Mouse (Mus musculus): ENCODE measurements around the gene Ubc.
A peak's percentile ranks its signal among the peaks of the same experiment; 100 is the strongest.

The Ubc gene

DNA sequence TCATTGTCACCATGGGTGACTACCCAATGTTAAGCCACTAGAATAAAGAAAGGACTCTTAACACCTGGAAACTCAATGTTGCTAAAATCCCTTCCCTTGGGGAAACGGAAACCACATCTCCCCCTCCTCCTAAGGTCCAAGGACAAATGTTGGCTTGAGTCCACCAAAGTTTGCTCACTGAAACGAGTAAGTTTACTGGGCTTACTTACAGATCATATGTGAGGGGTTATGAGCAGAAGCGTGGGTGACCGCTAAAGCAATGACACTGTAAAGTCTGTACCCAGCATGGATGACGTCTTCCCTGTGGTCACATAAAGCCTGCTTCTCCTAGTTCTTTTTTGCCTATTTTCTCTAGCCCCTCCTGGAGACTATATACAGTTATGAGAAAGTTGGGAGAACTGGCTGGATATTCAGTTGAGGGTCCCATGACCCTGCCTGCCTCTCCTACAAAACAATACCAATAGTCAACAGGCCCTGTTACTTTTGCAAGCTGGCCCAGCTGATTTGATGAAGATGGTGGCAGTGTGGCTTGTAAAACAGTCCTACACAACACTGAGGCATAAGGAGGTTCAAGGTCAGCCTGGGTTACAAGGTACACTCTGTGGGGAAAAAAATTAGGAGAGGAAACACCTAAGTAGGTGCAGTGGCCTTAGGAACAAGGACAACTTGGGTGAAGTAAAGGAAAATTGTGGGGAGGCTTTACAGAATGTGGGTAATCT is 7.9 kb downstream of the Ubc start:
- no peak for DNase-seq

DNA sequence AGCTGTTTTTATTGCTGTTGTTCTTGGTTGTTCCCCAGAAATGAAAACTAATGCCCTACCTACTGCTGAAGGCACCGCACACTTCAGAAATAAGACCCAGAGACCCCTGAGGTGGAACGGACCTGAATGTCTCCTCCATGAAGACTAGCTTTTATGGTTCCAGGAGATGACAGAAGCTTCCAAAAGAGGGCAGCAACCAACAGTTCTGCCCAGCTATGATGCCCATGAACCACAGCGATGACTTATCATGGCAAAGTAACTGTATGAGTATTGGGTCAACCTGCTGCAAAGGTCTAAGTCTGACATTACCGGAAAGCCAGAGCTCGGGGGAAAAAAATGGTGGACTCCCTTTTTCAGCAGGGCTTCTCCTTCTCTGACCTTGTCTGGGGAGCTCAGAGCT is 11.1 kb downstream of the Ubc start:
- DNase-seq, result no peak

DNA sequence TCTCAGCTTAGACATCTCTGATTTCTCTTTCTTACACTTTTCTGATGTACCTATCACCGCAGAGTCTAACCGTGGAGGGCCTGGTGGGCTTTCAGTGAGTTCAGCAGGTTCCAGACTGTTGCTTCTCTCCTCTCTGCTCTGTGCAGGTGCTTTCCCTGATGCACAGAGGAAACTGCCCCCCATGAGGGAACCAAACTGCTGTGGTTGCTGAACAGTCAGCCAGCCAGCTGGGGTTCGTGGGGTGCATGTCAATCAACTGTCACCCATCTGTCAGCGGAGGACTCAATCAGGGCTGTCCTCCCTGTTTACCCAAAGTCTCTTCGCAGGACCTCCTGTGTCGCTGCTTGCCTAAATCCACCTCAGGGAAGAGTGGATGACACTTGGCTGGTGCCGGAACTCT is 12.8 kb downstream of the Ubc start:
- no peak for DNase-seq

DNA sequence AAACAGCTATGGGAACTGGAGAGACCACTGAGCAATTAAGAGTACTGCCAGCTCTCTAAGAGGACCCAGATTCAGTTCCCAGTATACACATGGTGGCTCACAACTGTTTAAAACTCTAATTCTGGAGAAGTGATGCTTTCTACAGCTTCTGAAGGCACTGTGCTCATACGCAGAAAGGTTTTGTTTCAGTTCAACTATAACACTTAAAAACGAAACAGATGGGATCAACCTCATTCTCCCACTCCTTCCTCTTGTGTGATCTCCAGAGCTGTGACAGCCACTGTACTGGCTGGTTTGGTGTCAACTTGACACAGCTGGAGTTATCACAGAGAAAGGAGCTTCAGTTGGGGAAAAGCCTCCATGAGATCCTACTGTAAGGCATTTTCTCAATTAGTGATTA is 14.1 kb downstream of the Ubc start:
- DNase-seq, result no peak

DNA sequence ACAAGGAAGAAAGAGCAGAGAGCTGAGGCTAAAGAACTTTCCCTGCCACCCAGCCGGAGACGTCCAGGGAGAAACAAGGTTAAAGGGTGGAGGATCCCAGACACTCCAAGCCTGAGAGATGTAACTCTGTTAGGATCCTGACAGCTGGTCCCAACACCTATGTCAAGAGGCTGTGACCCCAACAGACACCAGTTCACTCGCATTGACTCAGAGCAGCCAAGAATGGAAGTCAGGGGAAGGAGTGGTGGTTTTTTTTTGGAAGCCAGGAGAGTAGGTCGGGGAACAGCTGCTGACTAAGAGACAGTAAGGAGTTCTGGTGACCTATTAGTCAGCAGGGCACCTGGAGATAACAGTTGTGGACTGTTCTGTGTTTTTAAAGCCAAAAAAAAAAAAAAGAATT is 18.0 kb downstream of the Ubc start:
- no peak for DNase-seq

DNA sequence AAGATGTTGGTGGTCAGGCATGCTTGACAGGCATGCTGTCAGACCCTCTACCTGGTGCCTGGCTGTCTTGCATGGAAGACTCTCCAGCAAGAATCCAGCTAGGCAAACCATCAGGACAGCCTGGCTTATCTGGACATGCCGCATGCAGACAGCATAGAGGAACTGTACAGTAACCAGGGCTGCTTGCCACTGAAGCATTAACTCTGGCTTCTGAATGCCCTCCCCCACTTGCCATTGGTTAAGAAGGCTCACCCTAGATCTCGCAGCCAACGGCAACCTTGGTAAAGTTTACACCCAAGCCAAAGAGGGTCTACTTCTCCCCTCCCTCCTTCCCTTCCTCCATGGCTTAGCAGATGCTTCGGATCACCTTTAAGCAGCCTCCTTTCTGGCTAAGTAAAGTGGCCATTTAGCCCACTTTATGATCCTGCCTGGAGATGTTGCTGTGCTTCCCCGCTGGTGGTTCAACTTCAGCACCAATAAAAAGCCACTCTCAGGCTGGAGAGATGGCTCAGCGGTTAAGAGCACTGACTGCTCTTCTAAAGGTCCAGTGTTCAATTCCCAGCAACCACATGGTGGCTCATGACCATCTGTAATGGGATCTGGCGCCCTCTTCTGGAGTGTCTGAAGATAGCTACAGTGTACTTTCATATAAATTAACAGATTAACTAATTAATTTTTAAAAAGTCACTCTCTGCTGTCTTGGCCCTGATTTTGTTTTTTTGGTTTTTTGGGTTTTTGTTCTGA is 18.9 kb downstream of the Ubc start:
- no peak for DNase-seq

DNA sequence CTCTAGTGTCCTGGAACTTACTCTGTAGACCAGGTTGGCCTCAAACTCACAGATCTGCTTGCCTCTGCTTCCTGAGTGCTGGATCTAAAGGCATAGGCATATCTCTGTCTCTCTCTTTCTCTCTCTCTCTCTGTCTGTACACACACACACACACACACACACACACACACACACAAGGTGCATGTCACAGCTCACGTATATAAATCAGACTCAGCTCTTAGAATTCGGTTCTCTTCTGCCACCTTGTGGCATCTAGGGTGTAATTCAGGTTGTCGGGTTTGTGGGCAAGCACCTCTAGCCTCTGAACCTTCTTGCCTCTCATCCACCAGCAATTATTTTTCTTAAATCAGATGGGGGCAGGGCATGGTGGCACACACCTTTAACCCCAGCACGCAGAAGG is 21.4 kb downstream of the Ubc start:
- DNase-seq, result peak; percentile 43

DNA sequence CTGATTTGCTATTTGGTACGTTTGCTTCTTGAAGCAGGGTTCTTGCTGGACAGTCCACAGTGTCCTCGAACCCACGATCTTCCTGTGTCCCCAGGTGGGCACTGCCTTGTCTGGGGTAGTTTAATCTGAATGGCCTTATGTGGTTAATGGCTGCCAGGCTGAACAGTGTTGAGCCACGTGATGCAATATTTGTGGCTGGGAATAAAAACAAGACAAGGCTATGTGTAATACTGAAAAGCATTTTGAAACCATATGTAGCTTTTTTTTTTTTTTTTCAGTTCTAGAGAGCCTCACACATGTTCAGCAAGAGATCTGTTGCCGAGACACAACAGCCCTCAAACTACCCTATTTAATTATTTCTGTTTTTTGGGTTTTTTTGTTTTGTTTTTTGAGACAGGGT is 21.8 kb downstream of the Ubc start:
- DNase-seq, result no peak

DNA sequence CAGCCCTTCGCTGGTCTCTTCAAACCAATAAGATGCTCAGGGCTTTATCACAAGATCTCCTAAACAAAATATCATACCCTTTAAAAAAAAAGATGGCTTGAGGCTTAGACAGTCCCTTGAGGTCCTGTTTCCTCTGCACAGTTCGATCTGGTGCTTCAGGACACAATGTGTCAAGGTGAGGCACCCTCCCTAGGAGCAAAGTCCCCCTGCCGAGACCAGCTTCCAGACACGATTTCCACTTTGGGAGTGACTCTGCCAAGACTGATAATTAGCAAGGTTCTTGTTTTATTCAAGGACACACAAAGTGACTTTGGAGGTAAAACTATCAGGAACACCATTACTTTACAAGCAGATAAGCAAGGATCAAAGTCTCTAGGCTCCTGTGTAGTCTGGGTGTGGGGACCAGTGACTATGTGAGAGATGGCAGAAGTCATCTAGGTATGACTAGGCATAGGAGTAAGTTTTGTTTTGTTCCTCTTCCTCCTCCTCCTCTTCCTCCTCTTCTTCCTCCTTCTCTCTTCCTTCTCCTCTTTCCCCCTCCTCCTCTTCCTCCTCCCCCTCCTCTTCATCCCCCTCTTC is 25.1 kb downstream of the Ubc start:
- DNase-seq, result no peak

DNA sequence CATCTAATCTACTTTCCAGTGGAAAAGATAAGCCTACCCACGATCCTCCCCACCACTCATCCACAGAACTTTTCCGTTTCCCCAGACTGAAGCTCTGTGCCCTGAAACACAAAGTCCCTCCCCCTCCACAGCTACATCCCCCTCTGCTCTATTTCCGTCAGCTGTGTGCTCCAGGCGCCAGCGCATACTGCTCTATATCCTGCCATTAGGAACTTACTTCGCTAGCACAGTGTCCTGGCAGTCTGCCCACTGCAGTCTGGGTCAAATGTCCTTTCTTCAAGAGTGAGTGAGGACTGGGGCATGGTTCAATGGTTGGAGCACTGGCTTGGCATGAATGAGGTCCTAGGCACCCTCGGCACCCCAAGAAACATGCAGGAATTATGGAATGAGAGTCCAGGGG is 26.1 kb downstream of the Ubc start:
- DNase-seq, result peak; percentile 74

DNA sequence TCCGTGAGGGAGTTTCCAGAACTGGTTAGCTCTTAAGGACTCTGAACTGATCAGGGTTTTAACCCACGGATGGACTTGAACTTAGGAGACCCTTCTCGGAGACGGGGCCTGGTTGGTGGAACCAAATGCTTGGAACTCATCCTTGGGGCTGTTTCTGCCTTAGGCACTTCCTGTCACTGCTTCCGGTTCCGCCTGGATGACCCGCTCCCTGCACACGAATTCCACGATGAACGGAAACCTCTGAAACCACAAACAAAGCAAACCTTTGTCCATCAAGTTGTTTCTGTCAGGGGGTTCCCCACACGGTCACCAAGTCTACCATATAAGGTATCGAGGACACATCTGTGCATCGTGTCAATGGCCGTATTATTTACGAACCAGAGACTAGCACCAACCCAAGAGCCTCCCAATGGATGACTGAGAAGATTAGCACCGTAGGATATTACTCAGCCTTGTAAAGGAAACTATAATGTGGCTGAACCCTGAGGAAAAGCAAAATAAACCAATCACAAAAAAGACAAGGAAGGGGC is 29.0 kb downstream of the Ubc start:
- no peak for DNase-seq

DNA sequence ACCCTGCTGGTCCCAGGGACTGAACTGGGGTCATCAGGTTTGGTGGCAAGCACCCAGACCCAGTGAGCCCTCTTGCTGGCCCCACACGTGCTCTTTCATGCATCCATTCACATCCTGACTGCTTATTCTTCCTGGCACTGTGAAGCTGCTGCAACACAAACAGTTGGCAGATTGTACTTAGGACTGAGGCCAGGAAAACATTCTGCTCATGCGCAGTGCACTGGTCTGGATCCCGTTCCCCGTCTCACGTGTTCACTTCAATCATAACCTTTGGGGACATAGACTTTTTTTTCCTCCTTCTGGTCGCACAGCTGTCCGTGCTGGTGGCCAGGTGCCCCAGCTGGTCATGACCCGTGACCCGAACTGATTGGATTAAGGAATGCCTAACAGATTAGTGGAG is 29.4 kb downstream of the Ubc start:
- DNase-seq, result peak; percentile 64

DNA sequence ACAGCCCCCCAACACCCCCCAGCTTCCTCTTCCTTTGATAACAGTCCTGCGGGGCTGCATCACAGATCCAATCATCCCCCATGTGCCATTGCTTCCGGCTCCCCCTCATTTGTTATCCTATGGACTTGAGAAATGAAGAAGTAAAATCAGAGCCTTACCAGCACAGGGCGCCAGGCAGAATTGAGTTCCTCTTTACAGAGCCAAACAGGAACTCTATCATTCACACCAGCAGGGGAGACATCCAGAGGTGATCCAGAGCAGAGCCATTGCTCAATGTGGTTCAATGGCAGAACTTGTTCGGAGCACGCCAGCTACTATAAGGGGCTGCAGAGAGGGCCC is 31.8 kb downstream of the Ubc start:
- no peak for DNase-seq

DNA sequence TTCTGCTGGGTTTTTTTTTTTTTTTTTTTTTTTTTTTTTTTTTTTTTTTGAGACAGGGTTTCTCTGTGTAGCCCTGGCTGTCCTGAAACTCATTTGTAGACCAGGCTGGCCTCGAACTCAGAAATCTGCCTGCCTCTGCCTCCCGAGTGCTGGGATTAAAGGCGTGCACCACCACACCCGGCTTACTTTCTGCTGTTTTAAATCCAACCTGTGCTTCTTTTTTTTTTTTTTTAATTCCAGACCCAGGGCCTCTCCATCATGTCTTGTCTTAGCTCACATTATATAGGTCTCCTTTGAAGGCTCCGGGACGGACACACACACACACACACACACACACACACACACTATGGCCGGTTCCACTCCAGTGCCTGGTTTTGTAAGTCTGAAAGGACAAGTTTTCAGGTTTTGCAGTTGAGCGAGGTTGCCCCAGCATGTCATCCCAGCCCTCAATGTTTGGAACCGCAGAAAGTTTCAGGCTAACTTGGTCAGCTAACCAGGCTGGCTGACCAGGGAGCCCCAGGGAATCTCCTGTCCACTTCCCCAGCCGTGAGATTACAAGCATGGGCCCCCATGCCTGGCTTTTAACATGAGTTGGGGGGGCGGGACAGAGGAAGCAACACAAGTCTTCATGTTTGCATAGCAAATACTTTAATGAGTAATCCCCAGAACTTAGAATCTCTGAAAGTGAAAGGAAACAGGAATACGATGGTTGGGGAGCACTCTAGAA is 32.3 kb downstream of the Ubc start:
- no peak for DNase-seq

DNA sequence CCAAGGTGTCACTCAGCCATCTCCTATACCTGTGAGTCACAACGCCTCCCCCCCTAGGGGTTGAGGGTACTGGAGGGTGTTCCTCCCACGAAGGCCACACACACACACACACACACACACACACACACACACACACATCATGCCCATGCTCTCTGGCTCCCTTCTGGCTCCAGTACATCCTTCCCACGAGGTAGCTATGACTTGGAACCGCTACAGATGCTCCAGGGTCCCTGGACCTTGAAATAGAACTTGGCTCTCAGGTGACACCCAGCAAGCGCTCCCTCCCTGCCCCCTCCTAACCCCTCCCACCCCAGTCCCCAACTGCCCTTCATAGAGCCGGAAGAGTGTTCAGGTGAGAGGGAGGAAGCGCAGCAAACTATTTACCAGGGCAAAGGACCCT is 34.4 kb downstream of the Ubc start:
- no peak for DNase-seq

DNA sequence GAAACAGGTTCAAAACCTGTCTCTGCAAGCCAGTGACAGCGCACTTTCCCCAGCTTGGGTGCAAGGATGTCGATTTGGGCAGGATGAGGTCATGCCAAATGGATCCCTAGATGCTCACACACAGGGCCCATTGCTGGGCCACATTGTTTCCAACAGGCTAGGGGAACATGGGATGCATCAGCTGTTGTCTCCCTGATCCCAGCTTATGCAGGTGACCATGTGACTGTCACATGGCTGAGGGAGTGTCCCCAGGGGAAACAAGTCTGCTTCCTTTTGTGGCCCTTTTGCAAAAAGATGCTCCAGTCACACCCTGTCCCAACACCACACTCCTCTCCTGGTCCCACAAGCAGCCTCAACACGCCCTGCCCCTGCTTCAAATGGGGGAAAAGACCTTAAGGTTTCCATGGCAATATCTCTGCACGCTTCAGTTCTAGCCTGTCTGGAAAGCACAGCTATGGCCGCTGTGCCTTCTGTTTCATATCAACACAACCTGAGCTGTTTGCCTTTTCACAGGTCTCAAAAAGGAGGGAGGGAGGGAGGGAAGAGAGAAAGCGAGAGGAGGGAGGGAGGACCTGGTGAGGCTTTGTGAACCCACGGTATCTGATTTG is 35.0 kb downstream of the Ubc start:
- no peak for DNase-seq

DNA sequence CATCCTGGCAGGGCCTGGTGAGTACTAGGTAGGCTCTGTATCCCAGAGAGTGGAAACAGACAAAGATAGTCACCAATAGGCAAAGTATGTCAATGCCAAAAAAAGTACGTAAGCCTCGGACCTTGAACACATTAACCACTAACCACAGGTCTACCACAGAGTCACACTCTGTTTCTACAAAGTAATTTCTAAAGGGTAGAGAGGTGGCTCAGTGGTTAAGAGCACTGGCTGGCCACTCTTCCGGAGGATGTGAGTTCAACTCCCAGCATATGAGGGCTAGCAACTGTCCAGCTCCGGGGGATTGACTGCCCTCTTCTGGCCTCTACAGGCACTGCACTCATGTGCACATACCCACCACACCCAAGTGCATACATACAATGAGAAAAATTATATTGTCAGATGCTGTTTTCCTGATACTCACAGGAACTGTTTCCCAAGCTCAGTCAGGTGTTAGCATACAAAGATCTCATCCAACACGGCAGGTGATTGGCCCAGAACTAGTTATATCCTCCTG is 37.2 kb downstream of the Ubc start:
- no peak for DNase-seq

DNA sequence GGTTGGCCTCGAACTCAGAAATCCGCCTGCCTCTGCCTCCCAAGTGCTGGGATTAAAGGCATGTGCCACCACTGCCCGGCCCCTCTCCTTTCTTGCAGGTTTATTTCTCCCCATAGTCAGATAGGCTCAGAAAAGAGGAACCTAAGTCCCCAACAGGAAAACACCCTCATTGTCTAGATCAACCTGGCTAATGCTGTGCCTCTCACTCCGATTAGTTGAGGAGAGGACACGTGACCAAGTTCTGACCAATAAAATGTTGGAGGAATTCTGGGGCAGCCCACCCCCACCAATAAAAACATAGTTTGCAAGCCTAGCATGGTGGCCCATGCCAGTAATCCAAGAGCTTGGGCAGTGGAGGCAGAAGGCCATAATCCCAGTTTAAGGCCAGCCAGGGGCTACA is 38.1 kb downstream of the Ubc start:
- DNase-seq, result no peak

DNA sequence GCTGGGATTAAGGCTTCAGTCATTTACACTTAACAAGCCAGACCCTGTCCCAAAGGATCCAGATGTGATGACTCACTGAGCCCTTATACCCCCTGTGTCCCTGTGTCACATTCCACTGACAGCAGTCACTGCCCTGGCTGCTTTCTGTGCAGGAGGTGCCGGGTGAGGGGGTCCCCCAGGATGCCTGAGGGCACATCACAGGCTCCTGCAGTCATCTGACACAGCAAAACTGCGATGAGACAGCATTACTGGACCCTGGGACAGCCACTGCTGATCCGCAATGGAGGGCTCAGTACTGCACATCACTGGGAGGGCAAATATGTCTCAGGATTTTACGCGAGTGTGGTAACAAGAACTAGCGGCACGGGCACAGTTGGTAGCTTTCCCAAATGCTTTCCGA is 38.9 kb downstream of the Ubc start:
- no peak for DNase-seq

DNA sequence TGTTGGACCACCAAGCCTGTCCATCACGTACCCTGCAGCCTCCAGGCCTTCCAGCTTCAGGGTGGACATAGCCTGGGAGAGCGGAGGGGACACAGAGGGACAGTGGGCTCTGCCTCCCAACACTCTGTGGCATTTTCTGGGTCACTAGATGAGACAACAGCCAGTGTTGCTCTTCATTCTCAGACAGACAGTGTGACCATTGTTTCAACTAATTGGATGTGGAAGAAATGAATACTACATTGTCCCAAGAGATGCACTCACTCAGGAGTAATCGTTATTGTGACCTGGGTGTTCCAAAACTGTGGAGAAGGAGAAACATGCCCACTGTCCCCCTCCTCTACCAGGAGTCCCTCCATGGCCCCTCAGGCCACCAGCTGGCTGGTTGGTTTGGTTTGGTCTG is 40.6 kb downstream of the Ubc start:
- no peak for DNase-seq

DNA sequence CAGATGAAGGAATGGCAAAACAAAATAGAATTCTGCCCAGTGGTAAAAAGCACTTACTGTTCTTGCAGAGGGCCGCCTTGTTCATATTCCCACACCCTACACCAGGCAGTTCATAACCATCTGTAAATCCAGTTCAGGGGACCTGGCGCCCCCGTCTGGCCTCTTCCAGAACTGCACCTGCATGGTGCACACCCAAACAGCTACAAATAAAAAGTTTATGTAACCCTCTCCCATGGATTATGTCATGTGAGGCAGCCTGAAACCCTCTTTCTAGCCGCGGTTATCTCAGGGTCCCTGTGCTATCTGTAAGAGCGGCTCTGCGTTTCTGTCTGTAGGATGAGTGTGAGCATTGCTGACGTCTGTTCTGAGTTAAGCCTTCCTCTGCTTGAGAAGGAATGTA is 41.5 kb downstream of the Ubc start:
- peak; percentile 45 for DNase-seq

DNA sequence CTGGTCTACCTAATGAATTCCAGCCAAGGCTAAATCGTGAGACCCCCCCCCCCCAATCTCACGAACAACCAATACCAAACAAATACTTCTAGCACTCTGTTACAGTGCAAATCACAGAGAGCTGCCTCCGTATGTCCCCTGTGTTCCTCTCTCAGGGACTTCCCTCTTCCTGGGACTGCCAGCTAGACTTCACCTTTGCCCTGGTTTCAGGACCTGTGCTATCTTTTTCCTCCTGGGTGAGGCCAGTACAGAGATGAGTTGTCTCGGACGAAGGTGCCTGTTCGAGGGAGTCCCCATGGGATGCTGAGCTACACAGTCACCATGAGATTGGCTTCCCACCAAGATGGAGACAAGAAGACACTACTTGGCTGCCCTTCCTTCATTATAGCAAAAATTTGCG is 41.9 kb downstream of the Ubc start:
- DNase-seq, result no peak

DNA sequence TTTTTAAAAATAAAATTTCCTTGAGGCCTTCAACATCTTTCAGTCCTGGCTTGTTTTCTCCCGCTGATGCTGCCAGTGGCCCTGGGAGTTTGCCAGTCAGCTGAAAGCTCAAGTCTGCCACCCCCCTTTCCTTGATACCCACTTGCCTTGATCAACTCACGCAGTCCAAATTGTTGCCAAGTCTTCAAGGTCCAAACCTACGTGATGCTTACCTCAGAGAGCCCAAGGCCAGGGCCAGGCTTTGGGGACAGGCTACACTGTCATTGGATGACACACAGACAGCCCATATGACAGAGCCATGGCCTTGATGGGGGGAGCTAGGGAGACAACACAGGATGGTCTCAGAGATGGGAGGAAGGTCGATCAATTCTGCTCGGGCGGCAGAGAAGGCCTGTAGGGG is 45.7 kb downstream of the Ubc start:
- no peak for DNase-seq

Data from kidney, adult 11 months (tissue).